Mouse (Mus musculus) MEL (cell line): ENCODE measurements at regions not wholly inside any gene's neighbourhood (a gene's known extent, or its start where the extent isn't known, plus 50 kb on each side); places are given as distances from the start of the nearest gene placed in this dataset.

Source experiments
- DNase-seq: peaks from one replicate; pipeline ENCODE4 v3.0.0; 2011; ENCODE audit warnings: low read depth, low spot score
- H3K27ac ChIP-seq: 2 replicates; pipeline ENCODE4 v1.5.1; 2012; ENCODE audit warnings: low read depth, mild to moderate bottlenecking, control low read depth, low read length, moderate library complexity; ENCODE audit not compliant: control insufficient read depth
- H3K27me3 ChIP-seq, 2 experiments: fragments of 150-350 bp in 1 of 2; sonication (generic) in 1 of 2; 2 replicates each; pipeline ENCODE4 v1.6.1; 2012; ENCODE audit warnings: low read length in 2 of 2, mild to moderate bottlenecking in 2 of 2, improper control_type of control experiment in 1 of 2, moderate library complexity in 1 of 2; ENCODE audit not compliant: insufficient read depth in 2 of 2, control insufficient read depth in 1 of 2
- H3K36me3 ChIP-seq, 2 experiments: 2 replicates each; pipeline ENCODE4 v1.6.1; 2012 to 2014; ENCODE audit warnings: low read length in 2 of 2, improper control_type of control experiment in 1 of 2, inconsistent platforms in 1 of 2, mild to moderate bottlenecking in 1 of 2; ENCODE audit not compliant: insufficient read depth in 2 of 2, control insufficient read depth in 1 of 2
- H3K4me1 ChIP-seq, 2 experiments: fragments of 150-350 bp in 1 of 2; sonication (generic) in 1 of 2; 2 replicates each; pipeline ENCODE4 v1.6.1; 2012; ENCODE audit warnings: low read length in 2 of 2, improper control_type of control experiment in 1 of 2, mild to moderate bottlenecking in 1 of 2; ENCODE audit not compliant: insufficient read depth in 2 of 2, control insufficient read depth in 1 of 2
- H3K4me3 ChIP-seq, 2 experiments: fragments of 150-350 bp in 1 of 2; sonication (generic) in 1 of 2; 2 replicates each; pipeline ENCODE4 v1.5.1; 2012; ENCODE audit warnings: low read depth in 2 of 2, low read length in 2 of 2, mild to moderate bottlenecking in 2 of 2, moderate library complexity in 2 of 2, control low read depth in 1 of 2, improper control_type of control experiment in 1 of 2; ENCODE audit not compliant: control insufficient read depth in 1 of 2, insufficient read depth in 1 of 2
- H3K79me2 ChIP-seq: 2 replicates; pipeline ENCODE4 v1.6.1; 2012; ENCODE audit warnings: mild to moderate bottlenecking, low read length, moderate library complexity; ENCODE audit not compliant: control insufficient read depth, poor library complexity, insufficient read depth
- H3K9ac ChIP-seq: 2 replicates; pipeline ENCODE4 v1.6.1; 2012; ENCODE audit warnings: low read depth, mild to moderate bottlenecking, control low read depth, low read length, moderate library complexity; ENCODE audit not compliant: control insufficient read depth, poor library complexity, severe bottlenecking
- H3K9me3 ChIP-seq: fragments of 150-350 bp; sonication (generic); replicated peaks from 2 replicates; pipeline ENCODE4 v1.6.1; 2012; ENCODE audit warnings: mild to moderate bottlenecking, low read length, improper control_type of control experiment, moderate library complexity; ENCODE audit not compliant: insufficient read depth
- BHLHE40 ChIP-seq: IDR thresholded peaks from 2 replicates; pipeline ENCODE4 v1.6.1; 2012; ENCODE audit warnings: low read depth, mild to moderate bottlenecking, inconsistent platforms, low read length, improper control_type of control experiment, borderline replicate concordance
- CHD1 ChIP-seq: IDR thresholded peaks from 2 replicates; pipeline ENCODE4 v1.6.1; 2012; ENCODE audit warnings: low read depth, mild to moderate bottlenecking, inconsistent platforms, low read length, improper control_type of control experiment
- CHD2 ChIP-seq: IDR thresholded peaks from 2 replicates; pipeline ENCODE4 v1.6.1; 2011; ENCODE audit warnings: low read length, improper control_type of control experiment
- CTCF ChIP-seq, 3 experiments: IDR thresholded peaks in 2 of 3; conservative IDR thresholded peaks in 1 of 3; 2 replicates each; pipeline ENCODE4 v1.5.1; 2011 to 2012; ENCODE audit warnings: low read length in 3 of 3, low read depth in 2 of 3, mild to moderate bottlenecking in 2 of 3, improper control_type of control experiment in 1 of 3, inconsistent platforms in 1 of 3, mixed read lengths in 1 of 3, moderate library complexity in 1 of 3; ENCODE audit not compliant: control insufficient read depth in 1 of 3, insufficient read depth in 1 of 3, poor library complexity in 1 of 3, severe bottlenecking in 1 of 3
- E2F4 ChIP-seq: IDR thresholded peaks from 2 replicates; pipeline ENCODE4 v1.6.1; 2011; ENCODE audit warnings: low read depth, low read length, improper control_type of control experiment, borderline replicate concordance
- ETS1 ChIP-seq: IDR thresholded peaks from 2 replicates; pipeline ENCODE4 v1.6.1; 2012; ENCODE audit warnings: low read depth, mild to moderate bottlenecking, inconsistent platforms, low read length, improper control_type of control experiment, moderate library complexity
- MEF2A ChIP-seq: IDR thresholded peaks from 2 replicates; pipeline ENCODE4 v1.6.1; 2014; ENCODE audit warnings: low read depth, mild to moderate bottlenecking, inconsistent platforms, low read length, improper control_type of control experiment; ENCODE audit not compliant: poor library complexity, insufficient replicate concordance, severe bottlenecking; ENCODE audit errors: extremely low read depth
- MXI1 ChIP-seq: IDR thresholded peaks from 2 replicates; pipeline ENCODE4 v1.6.1; 2011; ENCODE audit warnings: mild to moderate bottlenecking, low read depth, low read length, improper control_type of control experiment
- MYB ChIP-seq: IDR thresholded peaks from 2 replicates; pipeline ENCODE4 v1.6.1; 2011; ENCODE audit warnings: mild to moderate bottlenecking, low read depth, low read length, improper control_type of control experiment
- POLR2A ChIP-seq, 2 experiments: IDR thresholded peaks; 2 replicates each; pipeline ENCODE4 v1.6.1; 2011 to 2012; ENCODE audit warnings: low read length in 2 of 2, mild to moderate bottlenecking in 2 of 2, control low read depth in 1 of 2, improper control_type of control experiment in 1 of 2, low read depth in 1 of 2, moderate library complexity in 1 of 2; ENCODE audit not compliant: control insufficient read depth in 1 of 2, insufficient read depth in 1 of 2, poor library complexity in 1 of 2
- RAD21 ChIP-seq: IDR thresholded peaks from 2 replicates; pipeline ENCODE4 v1.6.1; 2011; ENCODE audit warnings: mild to moderate bottlenecking, low read depth, low read length, improper control_type of control experiment
- RCOR1 ChIP-seq: IDR thresholded peaks from 2 replicates; pipeline ENCODE4 v1.6.1; 2012; ENCODE audit warnings: low read depth, mild to moderate bottlenecking, inconsistent platforms, low read length, improper control_type of control experiment
- SIN3A ChIP-seq: IDR thresholded peaks from 2 replicates; pipeline ENCODE4 v1.6.1; 2012; ENCODE audit warnings: low read length, improper control_type of control experiment, inconsistent platforms
- SMC3 ChIP-seq: IDR thresholded peaks from 2 replicates; pipeline ENCODE4 v1.6.1; 2011; ENCODE audit warnings: low read depth, low read length, improper control_type of control experiment
- TBP ChIP-seq: IDR thresholded peaks from 2 replicates; pipeline ENCODE4 v1.8.0; 2011; ENCODE audit warnings: low read depth, low read length, improper control_type of control experiment
- TCF12 ChIP-seq: IDR thresholded peaks from 2 replicates; pipeline ENCODE4 v1.6.1; 2014; ENCODE audit warnings: low read depth, mild to moderate bottlenecking, inconsistent platforms, low read length, improper control_type of control experiment, moderate library complexity
- USF1 ChIP-seq: IDR thresholded peaks from 2 replicates; pipeline ENCODE4 v1.6.1; 2014; ENCODE audit warnings: low read depth, mild to moderate bottlenecking, inconsistent platforms, low read length, improper control_type of control experiment, moderate library complexity
- USF2 ChIP-seq, 2 experiments: IDR thresholded peaks; 2 replicates each; pipeline ENCODE4 v1.6.1; 2011 to 2012; ENCODE audit warnings: improper control_type of control experiment in 2 of 2, low read length in 2 of 2, borderline replicate concordance in 1 of 2, inconsistent platforms in 1 of 2, low read depth in 1 of 2, mild to moderate bottlenecking in 1 of 2; ENCODE audit not compliant: insufficient read depth in 1 of 2
- ZC3H11A ChIP-seq: IDR thresholded peaks from 2 replicates; pipeline ENCODE4 v1.6.1; 2012; ENCODE audit warnings: low read depth, mild to moderate bottlenecking, inconsistent platforms, low read length, improper control_type of control experiment
- ZKSCAN1 ChIP-seq: IDR thresholded peaks from 2 replicates; pipeline ENCODE4 v1.6.1; 2012; ENCODE audit warnings: low read depth, mild to moderate bottlenecking, inconsistent platforms, low read length, improper control_type of control experiment, moderate library complexity

DNA sequence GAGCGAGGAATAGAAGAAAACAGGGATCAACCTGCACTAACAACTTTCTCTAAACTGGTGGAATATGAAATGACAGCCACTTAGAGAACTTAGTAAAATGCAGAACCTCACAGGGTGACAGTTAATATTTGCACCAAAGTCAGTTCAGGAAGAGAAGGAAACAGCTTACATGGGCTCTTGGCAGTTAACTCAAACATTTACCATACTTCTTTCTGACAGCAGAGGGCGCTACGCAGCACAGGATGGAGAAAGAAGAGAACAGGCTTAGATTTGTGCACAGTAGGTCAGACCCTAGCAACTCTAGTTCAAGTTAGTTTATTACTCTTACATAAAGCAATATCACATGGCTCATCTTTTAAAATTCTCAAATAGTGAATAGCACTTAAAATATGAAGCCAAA is 261.3 kb downstream of the Gm45692 start:
- DNase-seq: peak; percentile 47
- no peaks in the 10 kb centered on the region for H3K36me3 ChIP-seq
- H3K27ac ChIP-seq: no peak overlapping the region
- no peaks in the 10 kb centered on the region for H3K4me1 ChIP-seq
- H3K9me3 ChIP-seq: no peaks in the 10 kb centered on the region
- no peak overlapping the region for H3K9ac ChIP-seq
- no peaks in the 10 kb centered on the region for H3K79me2 ChIP-seq
- H3K4me3 ChIP-seq: no peak overlapping the region
- TF ChIP-seq SMC3 (peak; percentile 63), TCF12 (no peak), ZC3H11A (peak; percentile 46; the same call in 1 of the 2 replicates), ZKSCAN1 (peak; percentile 86), POLR2A (IDR thresholded peaks at IDR 0.05; ENCODE audit: control insufficient read depth in 1 of 2, insufficient read depth in 1 of 2, low read depth in 1 of 2, low read length in 2 of 2, poor library complexity in 1 of 2) (no peak), CHD2 (no peak), CTCF (IDR thresholded peaks at IDR 0.05 in 2 of 3, conservative IDR thresholded peaks at IDR 0.05 in 1 of 3; ENCODE audit: control insufficient read depth in 1 of 3, insufficient read depth in 1 of 3, low read depth in 2 of 3, low read length in 3 of 3, poor library complexity in 1 of 3, severe bottlenecking in 1 of 3) (peak; percentile 43 to 65 (median 61)), USF1 (no peak), RAD21 (peak; percentile 45)
- no peaks in the 10 kb centered on the region for H3K27me3 ChIP-seq

DNA sequence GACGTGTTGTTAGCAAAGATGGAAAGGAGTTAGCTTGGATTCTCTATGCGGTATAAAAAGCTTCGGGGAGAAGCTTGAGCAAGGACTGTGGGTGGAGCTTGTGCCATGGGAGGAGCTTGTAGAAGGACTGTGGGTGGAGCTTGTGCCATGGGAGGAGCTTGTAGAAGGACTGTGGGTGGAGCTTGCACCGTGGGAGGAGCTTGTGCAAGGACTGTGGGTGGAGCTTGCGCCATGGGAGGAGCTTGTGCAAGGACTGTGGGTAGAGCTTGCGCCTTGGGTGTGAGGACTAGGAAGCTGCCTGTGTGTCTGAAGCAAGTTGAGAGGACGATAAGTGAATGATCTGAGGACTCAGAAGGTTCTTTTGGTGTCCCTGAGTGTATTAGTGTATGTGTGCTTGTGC is 263.1 kb downstream of the Gm45692 start:
- DNase-seq: peak; percentile 1
- Histone ChIP-seq H3K4me1 (no peaks in the 10 kb centered on the region), H3K27me3 (no peaks in the 10 kb centered on the region), H3K27ac (no peak overlapping the region), H3K36me3 (no peaks in the 10 kb centered on the region), H3K4me3 (no peak overlapping the region), H3K9me3 (no peaks in the 10 kb centered on the region), H3K9ac (no peak overlapping the region), H3K79me2 (no peaks in the 10 kb centered on the region)
- TF ChIP-seq MXI1 (no peak), TBP (no peak), USF1 (no peak), POLR2A (IDR thresholded peaks at IDR 0.05; ENCODE audit: control insufficient read depth in 1 of 2, insufficient read depth in 1 of 2, low read depth in 1 of 2, low read length in 2 of 2, poor library complexity in 1 of 2) (no peak), MYB (no peak), BHLHE40 (no peak), CHD1 (no peak)

DNA sequence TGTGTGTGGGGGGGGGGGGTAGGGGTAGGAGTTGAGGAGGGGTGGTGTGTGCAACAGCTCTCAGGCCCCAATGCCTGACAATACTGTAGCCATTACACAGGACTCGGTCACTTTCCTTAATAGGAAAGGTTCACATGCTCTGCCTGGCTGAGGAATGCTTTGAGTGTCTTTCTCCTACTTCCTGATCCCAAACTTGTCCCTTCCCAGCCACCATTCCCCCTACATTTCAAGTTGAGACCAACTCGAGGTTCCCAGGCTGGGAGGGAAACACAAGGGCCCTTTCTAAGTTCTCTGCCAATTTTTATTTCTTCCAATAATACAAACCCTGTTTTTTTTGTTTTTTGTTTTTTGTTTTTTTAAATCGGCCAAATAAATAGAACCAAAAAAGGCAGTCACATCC is 264.6 kb downstream of the Gm45692 start:
- Histone ChIP-seq H3K36me3 (no peaks in the 10 kb centered on the region), H3K4me3 (no peak overlapping the region), H3K9ac (no peak overlapping the region)
- TF ChIP-seq RCOR1 (no peak), MEF2A (no peak), CTCF (IDR thresholded peaks at IDR 0.05 in 2 of 3, conservative IDR thresholded peaks at IDR 0.05 in 1 of 3; ENCODE audit: control insufficient read depth in 1 of 3, insufficient read depth in 1 of 3, low read depth in 2 of 3, low read length in 3 of 3, poor library complexity in 1 of 3, severe bottlenecking in 1 of 3) (no peak), ETS1 (no peak), E2F4 (no peak), SIN3A (no peak), USF2 (IDR thresholded peaks at IDR 0.05; ENCODE audit: borderline replicate concordance in 1 of 2, insufficient read depth in 1 of 2, low read depth in 1 of 2, low read length in 2 of 2) (no peak)
- TF ChIP-seq, all 39 proteins: peak for 0
- Histone ChIP-seq H3K27ac (no peak overlapping the region), H3K79me2 (no peaks in the 10 kb centered on the region), H3K9me3 (no peaks in the 10 kb centered on the region), H3K4me1 (no peaks in the 10 kb centered on the region), H3K27me3 (no peaks in the 10 kb centered on the region)
- DNase-seq: no peak
